Mouse (Mus musculus) layer of hippocampus, postnatal 14 days (tissue): ENCODE data around the gene Nrap. TPM values are rescaled to one million over a fixed set of nuclear protein-coding genes. Genes with fewer than 3 reads are reported as not detected.
A peak's percentile ranks its signal among the peaks of the same experiment; 100 is the strongest.
"Not testable (repeated sequence)": the region's sequence is repeated elsewhere in the genome, so short reads cannot be mapped to it uniquely, and the experiment has no call there.

Experiments used
- DNase-seq, 2 experiments: peaks; one replicate each; pipeline ENCODE4 v3.0.0; 2021 to 2022; ENCODE audit warnings: low spot score in 2 of 2, mixed read lengths in 1 of 2
- long read RNA-seq, 2 experiments: library from polyadenylated mRNA; stranded (forward); transcript quantifications; one replicate each; pipeline ENCODE4 v2.0.0; 2021
- total RNA-seq, 2 experiments: library from RNA; stranded (reverse); gene quantifications; 2 replicates each; pipeline ENCODE4 v1.2.3; 2021

The Nrap gene
- total RNA-seq = under 1 TPM; 0.14 to 0.25 TPM
- long read RNA-seq, experiment 1 = 0 reads
- long read RNA-seq, experiment 2 = 0 reads

DNA sequence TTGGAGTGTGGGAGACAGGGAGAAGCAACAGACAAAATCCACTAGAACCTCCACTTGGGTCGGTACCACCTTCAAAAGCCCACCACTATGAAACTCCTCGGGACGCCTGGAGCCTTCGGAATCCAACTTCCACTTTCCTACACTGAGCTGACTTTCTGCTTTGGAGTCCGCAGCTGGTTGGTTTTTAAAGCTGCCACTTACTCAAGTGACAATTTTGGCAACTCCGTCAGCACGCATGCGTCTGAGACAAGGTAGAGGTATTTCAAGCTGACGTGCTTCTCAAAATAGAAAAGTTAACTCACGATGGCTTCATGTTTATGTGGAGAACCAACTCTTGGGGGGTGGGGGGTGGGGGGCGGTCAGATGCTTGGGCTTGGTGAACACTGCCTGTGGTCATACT, at the start of gene Nrap:
Nrap (minus strand) TSS at position 159 of the 400 bp plus-strand sequence.
- DNase-seq = no peak

DNA sequence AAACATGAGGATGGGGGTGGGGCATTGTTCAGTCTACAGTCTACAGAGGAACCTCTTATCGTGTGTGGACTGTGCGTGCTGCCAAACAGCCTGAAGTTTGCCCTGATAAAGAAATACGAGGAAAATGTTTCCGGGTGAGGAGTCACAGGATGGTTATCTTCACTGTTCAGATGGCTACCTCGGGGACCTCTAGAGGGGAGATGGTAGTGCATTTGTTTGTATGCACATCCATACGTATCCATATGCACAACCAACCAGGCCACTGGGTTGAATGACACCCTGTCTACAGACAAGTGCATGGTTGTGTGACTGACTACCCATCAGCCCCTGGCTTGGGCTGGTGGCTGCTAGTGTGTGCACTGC, 49.2 kb upstream of the Nrap start:
- DNase-seq = no peak

DNA sequence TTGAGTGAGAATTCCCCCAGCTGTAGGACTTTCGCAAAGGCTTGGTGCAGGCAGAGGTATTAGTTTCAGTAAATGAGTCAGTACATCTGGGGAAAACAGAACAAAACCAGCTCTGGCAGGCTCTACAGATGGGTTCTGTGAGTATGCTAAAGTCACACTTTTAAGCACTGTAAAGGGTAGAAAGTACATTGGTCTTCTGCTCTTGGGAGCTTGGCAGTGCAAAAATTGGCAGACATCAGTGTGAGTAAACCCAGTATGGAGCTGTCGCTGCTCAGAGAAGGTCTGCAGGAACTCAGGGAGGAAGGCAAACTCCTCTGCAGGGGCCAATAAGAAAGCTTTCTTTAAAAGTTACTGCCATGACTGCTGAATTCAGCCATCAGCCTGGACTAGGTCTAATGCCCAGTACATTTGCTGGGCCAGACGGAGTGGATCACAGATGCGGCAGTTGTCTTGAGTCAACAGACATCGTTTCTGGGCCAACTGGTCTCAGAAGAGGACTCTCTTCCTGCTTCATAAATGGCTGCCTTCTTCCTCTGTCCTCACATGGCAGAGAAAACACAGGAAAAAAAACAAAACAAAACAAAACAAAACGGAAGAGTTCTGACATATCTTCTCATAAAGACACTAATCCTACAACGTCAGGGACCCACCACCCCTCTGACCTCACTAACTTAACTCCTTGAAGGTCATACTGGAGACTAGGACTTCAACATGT, 48.7 kb upstream of the Nrap start:
- DNase-seq = no peak

DNA sequence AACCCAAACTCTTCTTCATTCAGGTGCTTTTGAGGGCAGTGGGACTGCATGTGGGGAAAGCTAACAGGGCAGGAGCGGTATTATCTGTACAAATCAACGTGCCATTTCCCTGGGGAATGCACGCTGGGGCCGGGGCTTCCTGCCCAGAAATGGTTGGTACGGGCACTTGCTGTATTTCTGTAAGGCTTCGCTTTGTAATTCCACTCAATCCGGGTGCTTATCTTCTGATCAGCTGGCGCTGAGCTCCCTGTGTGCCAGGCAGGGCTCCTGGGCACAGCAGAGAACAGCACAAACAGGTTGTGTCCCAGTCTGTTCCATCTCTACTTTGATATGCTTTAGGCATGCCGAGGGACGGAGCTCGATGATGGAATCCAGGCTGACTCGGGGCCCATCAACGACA, 46.5 kb upstream of the Nrap start:
- peak; percentile 45 to 65 for DNase-seq

DNA sequence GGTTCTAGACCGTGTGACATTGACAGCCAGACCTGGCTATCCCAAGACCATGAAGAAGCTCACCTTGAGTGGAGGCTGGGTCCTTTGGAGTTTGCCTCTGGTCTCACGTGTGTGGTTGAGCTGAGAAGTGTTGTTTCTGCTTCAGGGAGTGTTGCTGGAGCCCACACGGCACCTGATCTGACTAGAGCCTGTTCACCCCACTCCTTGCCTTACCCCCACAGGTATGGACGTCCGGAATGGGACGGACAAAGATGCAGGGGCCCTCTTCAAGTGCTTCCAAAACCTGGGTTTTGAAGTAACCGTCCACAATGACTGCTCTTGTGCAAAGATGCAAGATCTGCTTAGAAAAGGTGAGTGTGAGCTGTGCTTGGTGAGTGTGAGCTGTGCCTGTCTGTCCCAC, 43.7 kb upstream of the Nrap start:
- DNase-seq = no peak

DNA sequence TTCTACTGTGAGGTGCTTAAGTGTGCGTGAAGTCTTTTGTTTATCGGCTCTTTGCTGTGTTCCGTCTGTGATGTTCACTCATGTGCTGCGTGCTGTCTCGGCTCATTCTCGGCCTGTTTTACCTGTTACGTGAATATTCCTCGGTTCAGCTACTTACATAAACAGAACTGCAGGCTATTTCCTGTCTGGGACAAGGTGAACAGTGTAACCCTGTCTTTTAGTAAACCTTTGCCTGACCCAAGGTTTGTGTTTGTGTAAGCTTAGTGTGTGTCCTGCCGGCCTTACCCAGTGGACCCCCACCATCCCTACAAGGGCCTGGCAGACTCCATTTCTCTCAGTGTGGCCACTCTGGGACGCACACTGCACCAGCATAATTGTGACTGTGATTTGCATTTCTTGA, 42.9 kb upstream of the Nrap start:
- no peak for DNase-seq

DNA sequence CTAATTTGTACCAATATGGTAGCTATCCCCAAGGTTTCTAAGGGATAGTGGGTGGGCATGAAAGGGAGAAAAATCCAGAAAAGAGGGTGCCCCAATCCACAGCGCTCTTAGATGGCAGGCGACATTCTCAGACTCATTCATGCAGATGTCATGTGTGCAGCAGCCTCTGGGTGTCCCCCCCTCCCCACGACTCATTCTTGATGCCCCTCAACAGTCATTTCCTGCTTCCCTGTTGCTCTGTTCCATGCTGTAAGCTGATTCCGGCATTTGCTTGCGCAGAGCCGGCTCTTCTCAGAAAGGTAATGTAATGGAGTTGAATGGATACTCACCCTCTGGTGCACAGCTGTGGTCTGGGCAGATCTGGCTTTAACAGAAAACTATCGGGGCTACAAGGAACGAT, 40.5 kb upstream of the Nrap start:
- DNase-seq = no peak

DNA sequence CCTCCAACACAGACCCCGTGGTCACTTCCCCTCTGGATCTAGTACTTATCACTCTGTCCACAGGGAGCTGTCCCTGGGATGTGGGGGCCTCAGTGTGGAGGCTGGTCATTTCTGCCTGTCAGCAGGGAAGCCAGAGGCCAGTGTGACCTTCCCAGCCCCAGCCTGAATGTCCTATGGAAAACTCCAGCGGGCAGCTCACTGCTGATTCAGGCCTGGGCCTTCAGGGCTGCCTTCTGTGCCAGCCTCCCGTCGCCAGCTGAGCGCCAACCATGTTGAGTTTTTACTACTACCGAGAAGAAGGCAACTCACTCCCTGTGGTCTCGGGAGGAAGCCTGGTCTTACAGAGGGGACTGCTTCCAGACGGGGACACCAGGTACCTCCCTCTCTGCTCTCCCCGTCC, 35.7 kb upstream of the Nrap start:
- DNase-seq = no peak

DNA sequence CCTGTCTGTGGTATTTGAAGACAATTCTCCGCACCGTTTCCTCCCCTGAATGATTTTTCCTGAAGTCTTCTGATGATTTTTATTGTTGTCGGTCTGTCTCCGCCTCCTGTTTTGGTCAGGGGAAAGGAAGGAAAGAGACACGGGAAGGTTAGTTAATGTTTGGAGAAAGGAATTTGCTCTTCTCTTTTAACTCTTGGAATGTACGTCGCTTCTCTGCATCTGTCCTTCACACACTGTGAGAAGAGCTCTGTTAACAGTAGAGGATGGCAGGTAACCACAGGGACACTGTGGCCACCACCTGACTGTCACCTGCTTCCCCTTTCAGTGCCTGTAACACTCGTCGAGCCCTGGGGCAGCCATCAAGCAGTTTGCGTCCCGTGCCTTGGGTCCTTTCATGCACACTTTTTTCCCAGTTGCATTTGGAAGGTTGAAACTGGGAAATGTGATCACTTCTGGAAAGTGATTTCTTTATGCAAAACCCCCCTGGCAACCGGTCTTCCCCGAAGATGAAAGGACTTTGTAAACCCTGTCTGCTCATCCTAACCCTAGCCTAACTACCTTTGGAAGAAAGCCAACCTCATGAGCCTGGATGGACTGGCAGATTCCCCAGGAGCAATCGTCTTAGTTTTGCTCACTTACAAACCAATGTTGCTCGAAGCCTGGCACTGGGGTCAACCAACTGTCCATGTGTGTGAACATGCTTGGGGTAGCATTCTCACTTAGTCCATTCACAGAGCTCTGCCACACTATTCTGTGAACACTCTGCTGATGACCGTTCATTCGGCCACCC, 35.0 kb upstream of the Nrap start:
- no peak for DNase-seq

DNA sequence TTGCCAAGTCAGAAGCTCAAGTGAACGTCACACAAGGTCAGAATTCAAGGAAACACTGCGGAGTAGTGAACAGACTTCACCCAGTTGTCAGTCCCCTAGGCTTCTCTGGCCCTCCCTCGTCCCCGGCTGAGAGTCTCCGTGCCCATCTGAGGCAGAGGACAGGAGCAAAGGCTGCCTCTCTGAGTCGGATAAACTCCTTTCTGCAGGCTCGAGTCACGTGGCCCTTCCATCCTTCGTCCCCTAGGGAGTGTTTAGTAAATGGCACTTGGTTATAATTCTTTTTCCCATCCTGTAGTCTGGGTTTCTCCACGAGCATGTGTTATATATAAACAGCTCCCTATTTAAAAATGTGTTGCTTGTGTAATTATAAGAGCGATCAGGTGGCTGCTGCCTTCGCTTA, 33.5 kb upstream of the Nrap start:
- DNase-seq = no peak

DNA sequence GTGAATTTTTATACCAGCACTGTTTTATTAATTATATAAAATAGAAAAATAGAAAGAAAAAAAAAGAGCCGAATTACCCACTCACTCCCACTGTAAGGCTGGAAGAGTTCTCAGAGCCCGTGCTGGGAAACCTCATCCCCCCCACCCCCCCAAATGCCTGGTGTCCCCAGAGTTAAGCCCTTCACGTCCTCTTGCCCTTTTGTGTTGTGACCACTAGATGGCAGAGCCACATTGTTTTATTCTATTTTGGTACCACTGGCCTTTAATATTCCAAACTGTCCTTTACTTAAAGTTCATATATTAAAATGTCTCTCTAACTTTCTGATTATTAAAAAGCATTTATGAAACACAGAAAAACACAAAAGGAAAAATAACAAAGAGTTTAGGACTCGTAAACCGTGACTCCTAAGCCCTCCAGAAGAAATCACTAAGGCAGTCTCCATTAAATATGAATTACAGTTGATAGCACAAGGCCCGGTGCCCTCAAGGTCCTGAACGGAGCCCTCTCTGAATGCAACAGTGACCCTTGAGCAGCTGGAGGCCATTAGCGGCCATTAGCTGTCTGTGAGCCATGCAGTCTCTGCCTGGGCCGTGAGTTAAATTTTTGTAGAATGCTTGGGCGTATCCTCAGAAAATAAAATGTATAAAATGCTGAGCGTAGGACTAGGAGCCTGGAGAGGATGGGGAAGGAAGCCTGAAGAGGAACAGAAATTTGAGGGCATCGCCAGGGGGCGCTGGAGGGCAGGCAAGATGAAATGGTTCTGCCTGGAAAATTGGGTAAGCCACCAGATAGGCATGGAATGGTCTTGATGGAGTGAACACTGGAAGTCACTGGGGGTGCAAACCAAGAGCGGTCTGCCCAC, 32.9 kb upstream of the Nrap start:
- peak; percentile 85 to 90 for DNase-seq

DNA sequence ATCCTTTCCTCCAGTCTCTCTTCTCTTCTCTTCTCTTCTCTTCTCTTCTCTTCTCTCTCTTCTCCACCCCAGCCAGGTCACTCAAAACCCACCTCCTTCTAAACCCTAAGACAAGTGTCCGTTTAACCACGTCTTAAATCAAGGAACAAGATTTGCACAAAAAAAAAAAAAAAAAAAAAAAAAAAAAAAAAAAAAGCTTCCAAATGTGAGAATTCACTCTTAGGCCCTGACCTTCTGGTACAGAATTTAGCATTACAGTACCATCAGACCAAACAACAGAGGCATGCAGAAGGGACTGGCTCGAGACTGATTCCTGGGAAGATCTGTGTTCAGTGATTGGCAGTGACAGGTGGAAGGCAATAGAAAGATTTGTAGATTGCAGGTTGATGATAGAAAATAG, 30.5 kb upstream of the Nrap start:
- DNase-seq = no peak

DNA sequence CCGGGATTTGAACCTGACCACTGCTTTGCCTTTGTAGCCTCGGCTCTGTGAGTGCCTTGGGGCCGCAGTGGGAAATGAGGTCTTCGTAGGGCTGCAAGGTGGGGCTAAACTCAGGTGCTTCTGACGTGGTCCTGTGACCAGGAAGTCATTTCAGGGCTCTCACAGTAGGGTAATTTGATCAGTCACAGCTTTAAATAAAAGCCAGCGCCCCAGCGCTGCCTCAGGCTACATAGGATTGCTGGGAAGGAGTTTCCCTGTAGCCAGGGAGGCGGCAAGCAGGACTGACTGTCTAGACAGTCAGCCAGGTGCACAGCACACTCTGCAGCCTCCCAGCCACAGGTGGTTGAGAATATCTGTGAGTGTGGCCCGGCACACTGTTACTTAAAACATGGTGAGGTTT, 29.6 kb upstream of the Nrap start:
- no peak for DNase-seq

DNA sequence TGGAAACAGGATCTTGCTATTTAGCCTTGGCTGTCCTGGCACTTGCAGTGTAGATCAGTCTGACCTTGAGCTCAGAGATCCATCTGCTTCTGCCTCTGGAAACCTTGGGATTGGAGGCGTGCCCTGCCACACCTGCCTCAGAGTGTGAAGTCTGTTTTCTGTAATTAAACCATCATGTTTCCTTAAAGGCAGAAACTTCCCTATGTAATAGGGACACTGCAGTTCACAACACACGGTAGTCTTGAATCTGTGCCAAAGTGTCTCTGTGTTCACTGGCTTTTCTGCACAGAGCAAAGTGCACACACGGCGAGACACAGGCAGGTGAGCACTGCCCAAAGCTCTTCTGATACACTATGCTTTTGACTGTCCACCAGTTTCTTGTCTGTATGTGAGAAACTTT, 28.6 kb upstream of the Nrap start:
- no peak for DNase-seq

DNA sequence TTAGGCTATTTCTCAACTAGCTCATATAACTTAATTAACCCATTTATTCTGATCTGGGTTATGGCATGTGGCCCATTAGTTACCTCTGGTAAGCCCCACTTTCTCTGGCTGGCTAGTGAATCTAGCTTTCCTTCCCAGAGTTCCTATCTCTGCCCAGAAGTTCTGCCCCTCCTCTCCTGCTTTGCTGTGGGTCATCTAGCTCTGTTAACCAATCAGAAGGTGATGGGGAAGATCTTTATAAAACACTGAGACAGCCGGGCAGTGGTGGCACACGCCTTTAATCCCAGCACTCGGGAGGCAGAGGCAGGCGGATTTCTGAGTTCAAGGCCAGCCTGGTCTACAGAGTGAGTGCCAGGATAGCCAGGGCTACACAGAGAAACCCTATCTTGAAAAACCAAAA, 20.0 kb upstream of the Nrap start:
- not testable (repeated sequence) for DNase-seq

DNA sequence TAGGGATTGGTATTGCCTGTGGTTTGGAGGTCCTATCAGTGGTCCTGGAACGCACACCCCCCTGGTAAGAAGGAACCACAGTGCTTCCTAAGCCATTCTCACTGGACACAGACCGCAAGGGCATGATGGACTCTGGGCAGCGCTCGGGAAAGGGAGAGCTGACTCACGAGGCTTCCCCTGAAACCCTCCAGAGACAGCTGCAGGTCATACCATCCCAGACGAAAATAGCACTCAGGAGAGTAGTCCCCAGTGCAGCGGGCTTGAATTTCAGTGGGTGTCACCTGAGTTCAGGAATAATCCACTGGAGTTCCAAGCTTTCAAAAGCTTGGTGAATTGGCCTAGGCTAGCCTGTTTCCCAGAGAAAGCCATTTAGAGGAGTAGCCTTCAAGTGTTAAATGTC, 16.7 kb upstream of the Nrap start:
- no peak for DNase-seq

DNA sequence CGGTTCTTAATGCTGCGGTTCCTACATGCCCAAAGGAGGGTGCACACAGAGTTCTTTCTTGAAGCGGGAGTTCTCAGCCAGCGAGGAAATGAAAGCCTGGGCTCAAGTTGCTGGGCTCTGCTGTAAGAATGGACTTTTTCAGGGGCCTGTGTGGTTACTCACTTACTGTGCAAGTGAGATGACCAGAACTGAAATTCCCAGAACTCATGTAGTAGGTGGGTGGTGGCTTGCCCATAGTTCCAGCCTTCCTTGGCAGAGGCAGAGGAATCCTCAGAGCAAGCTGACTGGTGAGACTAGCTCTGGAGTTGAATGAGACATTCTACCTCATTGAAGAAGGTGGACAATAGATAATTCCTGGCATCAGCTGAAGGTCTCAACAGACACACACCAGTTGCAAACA, 16.0 kb upstream of the Nrap start:
- no peak for DNase-seq

DNA sequence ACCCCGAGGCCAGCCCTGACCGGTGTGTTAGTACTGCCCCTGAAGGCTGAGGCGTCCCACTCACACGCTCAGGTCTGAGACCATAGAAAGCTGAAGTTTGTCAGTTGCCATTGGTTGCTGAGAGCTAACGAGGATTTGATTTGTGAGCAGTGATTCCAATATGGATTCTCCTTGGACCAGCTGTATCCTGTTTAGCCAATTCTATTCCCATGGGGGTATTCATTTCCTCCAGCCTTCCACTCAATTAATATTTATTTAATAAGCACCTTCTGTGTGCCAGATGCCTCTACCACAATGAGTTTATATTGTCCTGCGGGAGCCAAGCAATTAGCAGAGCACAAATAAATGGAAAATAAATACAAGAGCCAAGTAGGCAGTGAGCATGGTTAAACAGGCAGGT, 12.0 kb upstream of the Nrap start:
- peak in 1 of 2 experiments; percentile 45 for DNase-seq

DNA sequence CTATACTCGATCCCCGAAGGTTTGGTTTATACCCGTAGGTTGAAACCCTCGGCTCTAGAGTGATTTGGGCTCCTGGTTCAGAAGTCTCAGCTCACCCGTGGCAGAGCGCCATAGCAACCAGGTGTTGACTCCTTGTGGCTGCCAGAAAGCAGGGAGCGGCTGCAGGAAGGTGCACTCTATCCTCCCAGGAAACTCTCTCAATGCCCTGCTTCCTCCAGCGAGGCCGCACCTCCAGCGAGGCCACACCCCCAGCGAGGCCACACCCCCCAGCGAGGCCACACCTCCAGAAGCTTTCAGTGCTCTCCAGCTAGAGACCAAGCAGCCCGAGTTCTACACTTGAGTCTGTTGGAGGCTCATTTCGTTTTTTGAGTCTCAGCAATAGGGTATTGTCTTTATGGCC, 10.4 kb upstream of the Nrap start:
- no peak for DNase-seq

DNA sequence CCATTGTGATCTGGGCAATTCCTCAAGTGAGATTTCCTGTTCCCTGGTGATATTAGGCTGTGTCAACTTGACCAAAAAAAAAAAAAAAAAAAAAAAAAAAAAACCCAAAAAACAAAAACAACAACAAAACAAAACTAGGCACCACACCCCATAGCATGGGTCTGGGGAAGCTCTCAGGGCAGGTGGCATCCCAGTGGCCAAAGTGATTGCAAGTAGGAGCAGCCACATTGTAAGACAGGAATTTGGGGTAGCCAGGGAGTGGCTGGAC, 8.6 kb upstream of the Nrap start:
- no peak for DNase-seq

DNA sequence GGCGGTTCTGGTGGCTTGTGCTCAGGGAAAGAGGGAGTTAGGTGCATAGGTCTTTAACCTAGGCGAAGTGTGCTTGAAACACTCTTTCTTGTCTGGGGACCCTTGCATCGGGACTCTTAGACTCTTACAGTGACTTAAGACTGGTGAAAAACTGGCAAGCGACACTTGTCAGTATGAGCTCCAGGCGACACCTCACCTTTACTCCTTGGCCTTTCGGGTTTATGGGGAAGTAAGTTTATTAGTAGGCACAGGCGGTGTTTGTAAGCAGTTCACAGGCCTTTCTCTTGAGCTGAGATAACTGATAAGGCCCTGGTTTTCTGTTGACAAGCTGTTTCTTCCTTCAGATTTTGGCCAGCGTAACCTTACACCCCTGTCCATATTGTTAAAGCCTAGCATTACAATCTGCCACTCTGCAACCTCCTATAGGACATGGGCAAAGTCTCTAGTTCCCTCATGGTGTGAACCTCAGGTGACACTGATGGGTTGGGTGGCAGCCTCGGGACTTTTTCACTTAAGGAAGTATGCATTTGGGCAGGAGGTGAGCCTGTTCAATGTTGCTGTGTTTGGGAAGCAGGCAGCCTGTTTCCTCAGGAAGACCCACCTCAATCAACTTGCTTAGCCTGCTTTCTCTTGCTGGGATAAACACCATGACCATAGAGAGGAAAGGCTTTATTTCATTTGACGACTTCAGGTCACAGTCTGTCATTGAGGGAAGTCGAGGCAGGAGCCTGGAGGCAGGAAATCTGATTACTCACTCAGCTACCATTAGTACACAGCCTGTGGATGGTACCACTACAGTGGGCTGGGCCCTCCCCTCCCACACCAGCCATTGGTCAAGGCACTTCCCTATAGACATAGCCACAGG, 8.1 kb upstream of the Nrap start:
- DNase-seq = no peak
